Mouse (Mus musculus) CD4-positive, CD25-positive, alpha-beta regulatory T cell (primary cell): ENCODE measurements around the gene Gzmg. TPM values are rescaled to one million over a fixed set of nuclear protein-coding genes. Genes with fewer than 3 reads are reported as not detected.

Experiments used
- polyA plus RNA-seq: library from polyadenylated mRNA; unstranded; fragments of 100-300 nt; shearing (Covaris generic); gene quantifications from one replicate; pipeline ENCODE4 v1.2.1, GENCODE M21; 2017

Gzmg gene
- not detected for polyA plus RNA-seq

GRCm38 (mm10) chr14:56159479-56159878 is at the start of gene Gzmg:
Gene Gzmg (minus strand): TSS chr14:56159579.

GRCm38 (mm10) chr14:56174499-56174898 is 15.1 kb upstream of the Gzmg start, which contains the start of gene Gzmn:
Gene Gzmn (minus strand): TSS chr14:56174599.

DNA sequence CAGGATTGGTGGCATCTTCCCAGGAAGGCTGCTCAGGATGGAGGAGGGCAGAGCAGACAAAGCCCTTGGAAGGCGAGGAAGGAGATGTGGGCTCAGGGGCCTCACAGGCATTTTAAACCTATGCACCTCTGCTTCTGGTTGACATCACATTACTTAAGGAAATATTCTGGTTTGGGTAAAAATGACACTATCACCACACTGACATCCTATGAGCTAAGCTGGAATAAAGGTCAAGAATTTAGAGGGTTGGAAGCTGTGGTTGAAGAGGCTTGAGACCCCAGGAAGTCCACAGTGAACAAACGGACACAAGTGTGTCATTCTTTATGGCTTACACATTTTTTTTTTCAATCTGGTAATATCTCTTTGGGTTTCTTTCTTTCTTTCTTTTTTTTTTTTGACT is 26.9 kb downstream of the Gzmg start, which contains the start of gene Gzmd:
Gene Gzmd, minus strand, starts transcription at position 101 of the 400 bp plus-strand sequence.

DNA sequence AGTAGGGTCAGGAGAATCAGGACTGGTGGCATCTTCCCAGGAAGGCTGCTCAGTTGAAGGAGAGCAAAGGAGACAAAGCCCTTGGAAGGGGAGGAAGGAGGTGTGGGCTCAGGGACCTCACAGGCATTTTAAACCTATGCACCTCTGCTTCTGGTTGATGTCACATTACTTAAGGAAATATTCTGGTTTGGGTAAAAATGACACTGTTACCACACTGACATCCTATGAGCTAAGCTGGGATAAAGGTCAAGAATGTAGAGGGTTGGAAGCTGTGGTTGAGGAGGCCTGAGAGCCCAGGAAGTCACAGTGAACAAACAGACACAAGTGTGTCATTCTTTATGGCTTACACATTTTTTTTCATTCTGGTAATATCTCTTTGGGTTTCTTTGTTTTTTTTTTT is 38.9 kb downstream of the Gzmg start, which contains the start of gene Gzme:
Gene Gzme, minus strand, starts transcription at position 101 of the 400 bp plus-strand sequence.

Other genes starting within 250 kb of the Gzmg start
- not detected for gene Cma1, start 214.9 kb downstream of the Gzmg start, polyA plus RNA-seq
- not detected for gene Cma2, start 208.6 kb downstream of the Gzmg start, polyA plus RNA-seq
- not detected for gene Mcpt1, start 141.6 kb downstream of the Gzmg start, polyA plus RNA-seq
- gene Mcpt9, start 129.1 kb downstream of the Gzmg start, polyA plus RNA-seq: not detected
- not detected for gene Mcpt2, start 117.5 kb downstream of the Gzmg start, polyA plus RNA-seq
- gene Mcpt4, start 97.3 kb downstream of the Gzmg start, polyA plus RNA-seq: not detected
- gene Mcpt8, start 74.3 kb downstream of the Gzmg start, polyA plus RNA-seq: not detected
- not detected for gene Ctsg, start 57.0 kb downstream of the Gzmg start, polyA plus RNA-seq
- gene Gzme, start 39.0 kb downstream of the Gzmg start, polyA plus RNA-seq: not detected
- gene Gzmd, start 27.0 kb downstream of the Gzmg start, polyA plus RNA-seq: 0.19 TPM
- gene Gzmn, start 15.0 kb upstream of the Gzmg start, polyA plus RNA-seq: not detected
- not detected for gene Gzmf, start 51.8 kb upstream of the Gzmg start, polyA plus RNA-seq
- 5.0 TPM for gene Gzmc, start 75.1 kb upstream of the Gzmg start, polyA plus RNA-seq
- 7.5 TPM for gene Gzmb, start 102.7 kb upstream of the Gzmg start, polyA plus RNA-seq
- not detected for gene Atp12a, start 205.5 kb upstream of the Gzmg start, polyA plus RNA-seq
- 1.0 TPM for gene Rnf17, start 243.0 kb upstream of the Gzmg start, polyA plus RNA-seq